Mouse (Mus musculus): ENCODE measurements around the gene Iqsec1.

GRCm38 (mm10) chr6:90750091-90750490 is 238.4 kb downstream of the Iqsec1 start:
- TF ChIP-seq EP300 (IDR thresholded peaks at IDR 0.05; ENCODE audit: low read depth) (no peak), CTCF (IDR thresholded peaks at IDR 0.05; ENCODE audit: low read depth) (no peak)
